Mouse (Mus musculus) spleen, postnatal 10 days (tissue): Measurements from ENCODE around the gene Apba1.

ENCODE experiments used
- DNase-seq, 2 experiments: peaks; one replicate each; pipeline ENCODE4 v3.0.0; 2021 to 2022; ENCODE audit warnings: low spot score in 2 of 2

Gene Apba1

DNA sequence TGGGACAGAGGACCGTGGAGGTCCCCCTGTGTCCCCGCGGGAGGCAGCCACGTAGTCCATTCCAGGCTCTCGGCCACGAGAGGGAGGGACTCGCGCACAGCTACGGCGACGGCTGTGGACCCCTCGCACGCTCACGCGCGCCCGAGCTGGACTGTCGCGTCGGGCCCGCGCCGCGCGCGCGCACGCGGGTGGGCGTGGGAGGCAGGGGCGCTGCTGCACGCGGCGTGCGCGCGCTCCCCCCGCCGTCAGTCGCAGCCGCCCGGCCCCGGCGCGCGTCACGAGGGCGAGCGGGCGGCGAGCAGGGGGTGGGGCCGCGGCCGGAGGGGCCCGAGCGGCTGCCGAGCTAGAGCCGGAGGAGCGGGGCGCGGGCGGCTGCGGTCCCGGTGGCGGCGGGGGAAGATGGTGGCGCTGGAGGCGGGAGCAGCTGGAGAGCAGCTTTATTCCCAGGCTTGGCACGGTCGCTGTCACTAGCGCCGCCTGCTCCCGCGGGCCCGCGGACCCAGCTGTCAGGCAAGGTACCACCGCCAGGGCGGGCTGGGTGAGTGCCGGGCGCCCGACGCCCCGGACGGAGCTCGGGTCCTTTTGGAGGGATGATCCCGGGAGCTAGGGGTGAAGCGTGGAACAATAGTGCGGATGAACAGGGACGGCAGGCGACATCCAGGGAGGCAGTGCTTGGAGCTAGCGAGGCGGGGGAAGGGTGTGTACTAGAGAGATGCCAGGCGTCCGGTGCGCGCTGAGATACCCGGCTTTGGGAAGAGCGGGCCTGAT is at the start of gene Apba1:
Apba1 (plus strand) TSS at position 334 of the 768 bp plus-strand sequence.
- DNase-seq: peak; percentile 29 to 70

DNA sequence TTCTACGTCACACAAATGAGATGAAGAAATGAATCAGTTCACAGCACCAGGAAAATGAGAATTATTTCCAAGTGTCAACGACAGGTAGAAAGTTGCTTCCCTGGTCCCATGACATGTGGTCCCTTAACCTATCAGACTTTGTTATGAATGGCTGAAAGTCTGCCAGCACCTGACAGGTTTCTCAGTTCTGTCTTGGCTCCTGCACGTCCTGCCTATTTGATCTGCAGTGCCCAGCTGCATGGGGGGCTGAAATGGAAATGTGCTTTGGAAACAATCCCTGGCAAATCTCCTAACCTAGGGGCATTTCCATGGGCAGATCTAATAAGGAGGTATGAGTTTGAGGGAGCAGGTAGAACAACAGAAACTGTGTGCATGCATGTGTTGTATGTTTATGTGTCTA is 12.2 kb upstream of the Apba1 start:
- no peak for DNase-seq

DNA sequence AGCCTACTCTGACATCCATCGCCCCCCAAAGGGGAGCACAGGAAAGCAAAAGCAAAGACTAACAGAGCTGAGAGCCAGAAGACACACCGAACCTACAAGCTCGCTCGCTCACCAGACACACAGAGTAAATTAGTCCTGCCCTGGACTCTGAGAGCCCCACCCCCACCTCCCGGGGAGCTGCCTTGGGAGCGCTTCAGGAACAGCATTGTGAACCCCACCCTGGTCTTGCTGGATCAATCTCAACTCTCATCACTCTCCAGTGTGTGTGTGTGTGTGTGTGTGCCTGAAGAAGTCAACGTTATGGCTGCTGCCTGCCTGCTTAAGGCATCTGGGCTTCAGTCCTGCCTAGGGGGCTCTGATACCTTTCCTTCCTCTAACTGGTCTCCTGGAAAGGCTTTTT is 1.7 kb upstream of the Apba1 start:
- DNase-seq: no peak

GRCm38 (mm10) chr19:23757961-23758553 is 630 bp upstream of the Apba1 start:
- DNase-seq: peak; percentile 74 to 87

DNA sequence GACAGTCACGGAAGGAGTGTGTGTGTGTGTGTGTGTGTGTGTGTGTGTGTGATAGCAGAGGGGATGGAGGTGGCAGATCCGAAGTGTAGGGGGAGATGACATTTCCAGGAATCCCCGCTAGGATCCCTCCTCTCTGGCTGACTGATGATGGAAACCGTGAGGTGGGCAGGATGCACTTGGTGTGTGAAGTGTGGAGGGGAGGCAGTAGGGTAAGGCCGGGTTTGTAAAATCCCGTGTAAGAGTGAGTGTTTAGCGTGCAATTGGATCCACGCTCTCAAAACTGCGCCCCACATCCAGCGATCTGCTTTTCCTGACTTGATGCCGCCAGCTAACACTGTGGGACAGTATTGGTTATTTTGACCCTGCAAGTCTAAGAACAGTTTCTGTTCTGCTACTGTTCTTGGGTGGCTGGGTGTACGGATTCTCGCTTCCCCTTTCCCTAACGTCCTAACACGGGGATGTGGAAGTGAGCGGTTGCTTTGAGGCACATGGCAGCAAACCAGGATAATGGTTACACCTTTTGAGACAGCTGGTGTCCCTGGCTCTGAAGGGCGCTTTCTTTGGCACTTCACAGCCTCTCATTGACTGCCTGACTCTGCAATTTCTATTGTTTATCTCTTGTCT is 747 bp downstream of the Apba1 start:
- DNase-seq: peak in 1 of 2 experiments; percentile 18

DNA sequence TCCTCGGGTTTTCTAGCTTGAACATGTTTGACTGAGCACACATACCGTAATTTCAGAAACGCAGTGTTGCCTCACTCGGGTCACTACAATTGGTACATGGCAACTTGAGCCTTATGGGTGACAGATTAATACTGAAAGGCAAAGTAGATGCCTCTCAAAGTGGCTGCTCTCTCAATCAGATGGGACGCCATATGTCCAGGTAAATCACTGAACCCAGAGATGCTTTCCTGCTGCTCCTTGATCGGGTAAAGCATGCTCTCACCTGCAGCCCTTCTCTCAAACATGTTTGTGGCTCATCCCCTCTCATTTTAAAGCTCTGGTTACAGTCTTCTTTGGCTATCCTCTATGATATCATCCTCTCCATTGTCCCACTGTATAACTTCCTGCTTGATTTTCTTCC is 4.7 kb downstream of the Apba1 start:
- no peak for DNase-seq

DNA sequence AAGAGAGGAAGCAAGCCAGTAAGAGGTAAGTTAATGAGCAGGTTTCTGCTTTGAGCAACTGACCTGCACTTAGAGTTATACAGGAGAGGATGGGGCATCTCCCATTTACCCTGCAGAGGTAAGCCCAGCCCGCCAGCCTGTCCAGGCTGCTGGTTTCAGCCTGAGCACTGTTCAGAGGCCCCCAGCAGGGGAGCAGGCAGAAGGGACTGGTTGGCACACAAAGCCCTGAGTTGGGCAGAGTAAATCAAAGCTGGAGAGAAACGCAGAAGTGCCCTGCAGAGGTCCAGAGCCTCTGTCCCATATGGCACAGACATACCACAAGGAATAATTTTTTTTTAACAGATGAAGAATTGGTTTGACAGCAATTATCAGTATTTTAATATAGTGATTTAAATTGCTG is 5.4 kb downstream of the Apba1 start:
- DNase-seq: no peak

GRCm38 (mm10) chr19:23768864-23769263 is 10.2 kb downstream of the Apba1 start:
- DNase-seq: no peak

GRCm38 (mm10) chr19:23770494-23771423 is 12.1 kb downstream of the Apba1 start:
- DNase-seq: no peak

DNA sequence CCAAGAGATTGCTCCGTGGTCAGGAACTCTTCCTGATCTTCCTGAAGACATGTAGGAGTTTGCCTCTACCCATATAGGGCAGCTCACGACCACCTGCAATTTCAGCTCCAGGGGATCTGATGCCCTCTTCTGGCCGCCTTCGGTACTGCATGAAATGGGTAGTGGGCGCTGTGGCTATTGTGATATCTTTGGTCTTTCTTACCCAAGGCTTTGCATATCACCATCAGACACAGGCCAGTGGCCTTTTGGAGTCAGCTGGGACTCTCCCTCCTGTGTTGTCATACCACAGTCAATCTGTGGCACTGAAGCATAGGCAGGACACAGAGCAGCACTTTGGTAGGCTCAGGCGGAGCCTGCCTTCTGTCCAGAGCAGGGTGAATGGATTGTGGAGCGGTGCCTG is 13.3 kb downstream of the Apba1 start:
- peak in 1 of 2 experiments; percentile 47 for DNase-seq

DNA sequence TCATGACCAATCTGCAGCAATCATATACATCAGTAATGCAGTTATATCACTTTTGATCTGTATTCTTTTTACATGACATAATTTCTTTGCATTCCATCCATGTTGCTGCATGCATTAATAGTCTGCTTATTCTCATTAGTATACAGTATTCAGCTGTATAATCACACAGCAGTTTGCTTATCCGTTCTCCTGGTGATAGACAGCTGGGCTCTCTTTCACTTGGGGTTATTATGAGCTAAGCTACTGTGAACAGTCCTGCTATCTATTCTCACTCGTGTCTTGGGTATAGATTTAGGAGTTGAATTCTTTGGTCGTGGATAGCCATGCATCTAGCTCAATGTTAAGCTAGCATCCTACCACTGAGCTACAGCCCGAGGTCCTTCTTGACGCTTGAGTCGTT is 16.7 kb downstream of the Apba1 start:
- DNase-seq: no peak

GRCm38 (mm10) chr19:23779130-23779529 is 20.4 kb downstream of the Apba1 start:
- DNase-seq: no peak

DNA sequence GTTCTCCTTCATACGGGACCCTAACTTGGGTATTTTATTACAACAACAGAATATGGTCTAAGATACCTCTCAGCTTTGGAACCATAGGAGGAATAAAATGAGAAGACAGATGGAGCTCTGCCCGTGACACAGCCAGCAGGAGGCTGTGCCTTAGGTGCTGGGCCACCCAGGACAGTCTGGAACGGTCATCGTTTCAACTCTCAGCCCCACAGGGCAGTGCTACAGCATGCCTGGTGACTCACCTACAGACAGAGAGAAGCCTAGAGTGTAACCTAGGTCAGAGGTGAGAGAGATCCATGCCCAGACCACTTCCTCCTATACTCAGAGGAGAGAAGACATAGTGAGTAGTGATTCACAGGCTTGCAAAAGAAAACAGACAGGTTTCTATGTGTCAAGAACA is 21.4 kb downstream of the Apba1 start:
- DNase-seq: no peak

DNA sequence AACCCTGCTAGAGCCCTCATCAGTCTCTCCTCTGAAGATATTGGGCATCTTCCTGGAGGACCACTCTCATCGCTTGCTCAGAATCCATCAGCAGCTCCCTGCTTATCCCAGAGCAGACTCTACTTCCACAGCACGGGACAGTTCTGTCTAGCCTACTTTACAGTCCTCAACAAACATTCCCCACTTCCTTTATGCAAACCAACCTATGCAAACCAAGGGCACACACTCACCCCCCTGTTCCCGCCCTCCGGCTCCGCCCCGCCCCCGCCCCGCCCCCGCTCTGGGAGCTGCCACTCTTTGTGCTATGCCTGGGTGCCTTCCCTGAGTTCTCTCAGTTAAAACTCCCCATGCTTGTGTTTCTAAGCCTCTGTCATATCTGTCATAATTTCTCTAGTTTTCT is 23.3 kb downstream of the Apba1 start:
- no peak for DNase-seq

- DNase-seq: no peak
Measured at GRCm38 (mm10) chr19:23788420-23789132, 29.9 kb downstream of the Apba1 start.

DNA sequence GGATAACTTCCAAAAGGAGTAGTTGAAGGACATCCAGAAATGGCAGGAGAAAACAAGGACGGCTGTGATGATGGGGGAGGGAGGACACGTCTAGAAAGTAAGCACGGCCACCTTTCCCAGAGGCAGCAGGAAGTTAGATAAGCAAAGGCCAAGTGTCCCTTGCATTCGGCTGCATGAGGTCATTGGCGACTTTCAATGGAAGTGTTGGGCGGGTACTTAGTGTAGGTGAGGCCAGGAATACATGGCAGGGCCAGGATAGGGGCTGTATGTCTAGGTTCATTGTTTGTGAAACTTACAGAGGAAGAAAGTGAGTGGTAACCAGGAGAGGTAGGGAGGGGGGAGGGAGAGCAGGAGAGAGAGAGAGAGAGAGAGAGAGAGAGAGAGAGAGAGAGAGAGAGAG is 33.0 kb downstream of the Apba1 start:
- DNase-seq: no peak

DNA sequence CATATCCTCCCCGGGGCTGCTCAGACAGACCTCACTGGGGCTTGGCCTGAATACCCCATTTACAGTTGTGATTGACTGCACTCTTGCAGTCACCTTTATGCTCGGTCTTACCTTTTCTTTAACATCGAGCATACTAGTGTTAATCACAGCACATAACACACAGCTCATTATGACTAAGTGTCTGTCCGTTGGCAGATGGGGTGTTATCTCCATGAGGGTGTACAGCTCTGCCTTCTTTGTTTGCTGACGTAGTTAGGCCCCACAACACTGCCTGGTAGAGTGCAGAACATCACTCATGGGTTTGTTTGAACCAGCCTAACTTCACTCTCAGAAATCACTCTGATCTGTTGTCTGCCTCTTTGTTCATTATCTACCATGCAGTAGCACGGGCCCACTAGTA is 33.9 kb downstream of the Apba1 start:
- DNase-seq: no peak

- no peak for DNase-seq
Measured at GRCm38 (mm10) chr19:23794491-23794890, 35.8 kb downstream of the Apba1 start.

DNA sequence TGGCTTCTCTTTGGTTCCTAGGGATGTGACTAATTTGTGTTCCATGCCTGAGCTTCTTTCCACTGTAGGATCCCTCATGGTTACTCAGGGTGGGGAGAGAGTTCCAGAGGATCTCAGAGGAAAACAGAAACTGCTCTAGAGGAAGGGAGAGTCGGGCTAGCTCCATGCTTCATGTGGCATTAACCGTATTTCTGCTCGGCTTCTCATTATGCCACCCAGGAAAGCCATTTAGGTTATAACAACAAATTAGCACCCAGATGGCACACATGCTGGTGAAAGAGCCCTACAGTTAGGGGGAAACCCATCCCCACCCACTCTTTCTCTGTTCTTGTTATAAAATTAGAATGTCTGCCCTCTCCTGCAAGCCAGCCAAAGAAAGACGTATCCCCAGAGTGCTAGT is 36.5 kb downstream of the Apba1 start:
- DNase-seq: no peak

DNA sequence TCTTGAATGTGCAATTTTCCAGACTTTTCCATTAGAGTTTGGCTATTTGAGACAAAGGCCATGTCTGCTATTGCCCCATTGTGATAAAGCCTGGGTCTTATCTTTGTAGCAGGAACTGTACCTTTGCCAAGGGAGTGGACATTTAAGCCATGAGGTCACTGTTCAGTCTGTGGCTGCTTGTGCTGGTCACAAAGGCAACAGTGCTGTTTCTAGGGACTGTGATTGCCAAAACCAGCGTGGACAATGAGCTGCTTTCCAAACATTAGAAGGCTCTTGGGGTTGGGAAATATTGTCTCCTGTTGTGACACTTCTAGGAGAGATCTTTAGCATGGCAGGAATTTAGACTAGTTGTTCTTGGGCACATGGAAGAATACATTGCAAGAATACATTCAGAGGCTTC is 42.5 kb downstream of the Apba1 start:
- no peak for DNase-seq

GRCm38 (mm10) chr19:23803221-23803870 is 44.7 kb downstream of the Apba1 start:
- no peak for DNase-seq
